Mouse (Mus musculus) ES-E14 (cell line): ENCODE data around the gene Syt3.

Source experiments
- CHD2 ChIP-seq: IDR thresholded peaks from 2 replicates; pipeline ENCODE4 v1.6.1; 2014; ENCODE audit warnings: mild to moderate bottlenecking, low read depth, low read length, inconsistent platforms
- MAFK ChIP-seq: IDR thresholded peaks from 2 replicates; pipeline ENCODE4 v1.6.1; 2014; ENCODE audit warnings: mild to moderate bottlenecking, low read depth, low read length, inconsistent platforms; ENCODE audit not compliant: insufficient read depth
- ZNF384 ChIP-seq: IDR thresholded peaks from 2 replicates; pipeline ENCODE4 v1.6.1; 2012; ENCODE audit warnings: low read depth, low read length, inconsistent platforms

DNA sequence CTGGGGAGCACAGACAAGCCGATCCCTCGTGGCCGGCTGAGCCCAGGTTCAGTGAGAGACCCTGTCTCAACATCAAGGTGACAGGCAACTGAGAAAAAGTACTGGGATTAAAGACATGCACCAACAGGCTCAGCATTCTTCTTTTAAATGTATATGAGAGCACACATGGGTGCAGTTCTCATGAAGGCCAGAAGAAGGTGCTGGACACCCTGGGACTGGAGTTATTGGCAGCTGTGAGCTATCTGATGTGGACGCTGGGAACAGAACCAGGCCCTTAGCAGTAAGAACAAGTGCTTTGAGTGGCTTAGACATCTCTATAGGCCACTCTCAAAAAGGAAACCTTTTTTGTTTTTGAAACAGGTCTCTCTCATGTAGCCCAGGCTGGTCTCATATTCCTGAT is 27.2 kb downstream of the Syt3 start:
- TF ChIP-seq MAFK (no peak), ZNF384 (no peak), CHD2 (no peak)
